Comparison of ENCODE assay signal across 9 mouse cellular contexts in the genomic region with DNA sequence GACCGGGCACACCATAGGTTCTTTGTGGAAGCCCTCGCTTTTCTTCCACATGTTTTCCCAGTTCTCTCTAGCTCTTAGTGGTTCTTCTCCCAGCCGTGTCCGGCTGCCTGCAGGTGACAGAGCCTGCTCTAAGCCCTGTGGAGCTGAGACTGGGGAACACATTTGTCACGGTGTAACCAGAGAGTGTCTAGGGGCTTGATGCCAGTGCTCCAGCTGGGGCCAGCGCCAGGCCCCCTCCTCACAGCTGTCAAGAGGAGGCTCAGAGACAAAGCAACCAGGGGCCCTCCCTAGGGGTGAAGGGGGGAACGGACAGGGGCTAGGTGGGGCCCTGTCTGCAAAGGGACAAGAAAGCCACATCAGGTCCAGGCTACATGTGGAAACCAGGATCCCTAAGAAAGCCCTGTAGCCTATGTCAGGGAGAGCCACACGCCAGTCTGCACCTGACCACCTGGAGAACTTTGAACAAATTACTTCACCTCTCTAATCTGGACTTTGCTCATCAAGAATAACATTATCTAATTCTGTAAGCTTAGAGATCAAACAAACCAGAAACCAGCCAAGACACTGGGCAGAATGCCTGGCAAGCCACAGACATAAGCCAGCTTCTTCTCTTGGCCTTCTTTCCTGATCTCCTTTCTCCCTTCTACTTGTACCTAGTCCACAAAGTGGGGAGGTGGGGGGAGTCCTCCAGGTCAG.
DNase-seq lines count a peak whose midpoint lies in the region; ATAC-seq and TF ChIP-seq lines count a peak whose summit lies in the region.
"Had no signal": no experiment of that assay in that cellular context is flagged by ENCODE, and none has a peak within 500 bp of the region (broad histone marks: within the 10 kb centered on the region; RNA-seq: fewer than 3 reads in every experiment).

No protein-coding gene starts in this region.

- no peak overlapping the region for H3K4me2 ChIP-seq in embryonic facial prominence, embryonic 15.5 days (replicated peaks)
- H3K4me2 ChIP-seq in limb, embryonic 13.5 days (replicated peaks) = no peak overlapping the region

- H3K27me3 ChIP-seq in embryonic facial prominence, embryonic 15.5 days = no peaks in the 10 kb centered on the region
- no peaks in the 10 kb centered on the region for H3K27me3 ChIP-seq in limb, embryonic 13.5 days

- H3K4me3 ChIP-seq in embryonic facial prominence, embryonic 15.5 days (replicated peaks) = no peak overlapping the region
- no peak overlapping the region for H3K4me3 ChIP-seq in limb, embryonic 13.5 days
- H3K4me3 ChIP-seq: heart, embryonic 10.5 days had no signal

- no peaks in the 10 kb centered on the region for H3K36me3 ChIP-seq in embryonic facial prominence, embryonic 15.5 days
- H3K36me3 ChIP-seq in limb, embryonic 13.5 days = no peaks in the 10 kb centered on the region
- H3K36me3 ChIP-seq: heart, embryonic 10.5 days had no signal

- TF ChIP-seq POLR2A in brain, embryonic 14.5 days (IDR thresholded peaks at IDR 0.05; ENCODE audit: borderline replicate concordance, extremely low read depth, insufficient read depth, insufficient read length, poor library complexity, severe bottlenecking) = no peak

- TF ChIP-seq CTCF in brain, embryonic 14.5 days (IDR thresholded peaks at IDR 0.05; ENCODE audit: borderline replicate concordance, extremely low read depth, insufficient read depth, insufficient read length) = no peak

- peak overlapping the region; percentile 12 for H3K27ac ChIP-seq in embryonic facial prominence, embryonic 15.5 days (replicated peaks)
- peak overlapping the region; percentile 11; the same call in 1 of the 2 replicates for H3K27ac ChIP-seq in limb, embryonic 13.5 days
- H3K27ac ChIP-seq: heart, embryonic 10.5 days had no signal

- H3K9me3 ChIP-seq in embryonic facial prominence, embryonic 15.5 days (replicated peaks) = no peaks in the 10 kb centered on the region
- H3K9me3 ChIP-seq in limb, embryonic 13.5 days = no peaks in the 10 kb centered on the region
- H3K9me3 ChIP-seq: heart, embryonic 10.5 days had no signal

- peaks cover 18% of the 10 kb centered on the region for H3K4me1 ChIP-seq in embryonic facial prominence, embryonic 15.5 days
- peaks cover 8% of the 10 kb centered on the region for H3K4me1 ChIP-seq in limb, embryonic 13.5 days

- peak; percentile 73 for ATAC-seq in embryonic facial prominence, embryonic 15.5 days (ENCODE audit: insufficient number of reproducible peaks, low FRiP score, low TSS enrichment, low read depth)
- peak; percentile 68 for ATAC-seq in limb, embryonic 13.5 days (ENCODE audit: low FRiP score, low read depth)
- ATAC-seq: forebrain, postnatal 0 days had no signal

- no peak overlapping the region for H3K9ac ChIP-seq in embryonic facial prominence, embryonic 15.5 days
- no peak overlapping the region for H3K9ac ChIP-seq in limb, embryonic 13.5 days
- H3K9ac ChIP-seq: forebrain, postnatal 0 days had no signal

- peak; percentile 52 for DNase-seq in kidney, adult 11 months
- DNase-seq in kidney, postnatal 10 days = no peak
- DNase-seq in brain, embryonic 14.5 days (ENCODE audit: low read depth) = peak; percentile 49
- DNase-seq in ovary, adult 18-20 months (ENCODE audit: low spot score) = no peak
- DNase-seq in lung, postnatal 10 days = no peak
- DNase-seq: forebrain, postnatal 0 days had no signal

- WGBS in embryonic facial prominence, embryonic 15.5 days = 24% methylated on average over 8 of the region's 8 CpGs
- 47% methylated on average over 8 of the region's 8 CpGs for WGBS in limb, embryonic 13.5 days

Comparison
In these comparisons a context has a peak if more than half of its experiments do, and no peak if none do; other contexts are left out.
1. DNase-seq: peak in kidney, adult 11 months (single experiment) and brain, embryonic 14.5 days (single experiment); none in kidney, postnatal 10 days (single experiment), ovary, adult 18-20 months (single experiment) and lung, postnatal 10 days (single experiment).